Mouse (Mus musculus) spleen, postnatal 10 days (tissue): Measurements from ENCODE around the gene Cd82.

Source experiments
- DNase-seq, 2 experiments: peaks; one replicate each; pipeline ENCODE4 v3.0.0; 2021 to 2022; ENCODE audit warnings: low spot score in 2 of 2

Gene Cd82

GRCm38 (mm10) chr2:93415281-93415680 is 47.7 kb downstream of the Cd82 start:
- DNase-seq, result peak; percentile 71 to 80

DNA sequence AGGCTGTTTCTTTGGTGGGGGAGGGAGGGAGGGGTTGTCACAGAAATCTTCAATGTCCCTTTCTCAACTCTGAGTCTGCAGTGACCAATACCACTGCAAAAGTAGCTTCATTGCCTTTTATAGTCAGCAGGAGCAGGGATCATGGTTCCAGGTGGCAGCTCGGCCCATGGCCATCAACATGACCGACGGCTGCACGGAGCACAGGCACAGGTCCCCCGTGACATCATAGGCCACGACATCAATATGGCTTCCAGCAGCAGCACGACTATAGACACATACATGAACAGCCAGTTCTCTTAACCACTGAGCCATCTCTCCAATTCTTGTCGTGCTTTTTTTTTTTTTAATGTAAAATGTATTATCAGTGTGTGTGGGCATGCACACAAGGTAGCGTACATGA is 48.8 kb downstream of the Cd82 start:
- DNase-seq, result peak; percentile 5 to 24

- peak; percentile 75 to 85 for DNase-seq
Measured at GRCm38 (mm10) chr2:93413367-93414014, 49.4 kb downstream of the Cd82 start.

DNA sequence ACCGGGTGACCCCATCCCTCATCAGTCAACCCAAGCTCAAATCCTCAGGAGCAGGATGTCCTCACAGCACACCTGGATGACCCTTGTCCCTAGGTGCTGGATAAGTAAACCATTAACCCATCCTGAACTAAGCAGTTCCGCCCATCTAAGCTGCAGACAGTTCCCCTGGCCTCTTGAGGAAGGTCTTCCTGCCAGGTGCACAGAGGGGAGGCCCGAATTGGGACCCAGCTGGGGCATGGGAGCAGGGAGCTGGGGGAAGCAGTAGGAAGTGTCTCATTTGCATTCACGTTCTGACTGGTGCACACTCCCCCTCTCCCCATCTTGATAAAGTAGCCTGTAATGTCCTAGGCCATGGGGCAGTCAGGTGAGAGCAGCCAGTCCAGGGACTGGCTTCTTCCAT is 50.8 kb downstream of the Cd82 start:
- DNase-seq, result no peak

DNA sequence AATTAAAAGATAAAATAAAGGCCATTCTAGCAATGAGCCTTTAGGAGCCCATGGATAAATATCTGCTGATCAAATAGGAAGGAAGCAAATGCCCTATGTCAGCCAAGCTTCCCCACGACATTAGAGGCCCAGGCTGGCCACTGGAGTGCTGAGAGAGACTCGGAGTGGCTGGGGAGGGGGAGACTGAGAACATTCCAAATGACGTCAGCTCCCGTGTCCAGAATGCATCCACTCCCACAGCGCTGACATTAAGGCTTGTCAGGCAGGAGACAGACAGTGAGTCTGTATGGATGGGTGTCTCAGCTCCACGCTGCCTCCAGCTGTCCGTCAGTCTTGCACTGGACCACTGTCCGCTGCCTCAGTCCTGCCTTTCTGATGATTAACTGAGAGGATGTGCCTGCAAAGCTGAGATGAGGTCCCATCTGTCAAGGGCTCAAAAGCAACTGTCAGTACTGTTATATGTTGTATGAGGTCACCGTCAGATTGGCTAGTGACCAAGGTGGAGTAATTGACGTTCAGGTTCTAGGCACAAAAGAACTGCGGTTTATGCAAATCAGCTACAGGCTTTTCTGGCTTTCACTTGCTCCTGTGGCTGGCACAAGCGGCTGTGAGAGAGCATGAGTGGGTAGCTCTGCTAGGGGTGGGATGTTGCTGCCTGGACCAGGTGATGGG is 51.9 kb downstream of the Cd82 start:
- no peak for DNase-seq

GRCm38 (mm10) chr2:93405017-93405425 is 57.9 kb downstream of the Cd82 start:
- no peak for DNase-seq

DNA sequence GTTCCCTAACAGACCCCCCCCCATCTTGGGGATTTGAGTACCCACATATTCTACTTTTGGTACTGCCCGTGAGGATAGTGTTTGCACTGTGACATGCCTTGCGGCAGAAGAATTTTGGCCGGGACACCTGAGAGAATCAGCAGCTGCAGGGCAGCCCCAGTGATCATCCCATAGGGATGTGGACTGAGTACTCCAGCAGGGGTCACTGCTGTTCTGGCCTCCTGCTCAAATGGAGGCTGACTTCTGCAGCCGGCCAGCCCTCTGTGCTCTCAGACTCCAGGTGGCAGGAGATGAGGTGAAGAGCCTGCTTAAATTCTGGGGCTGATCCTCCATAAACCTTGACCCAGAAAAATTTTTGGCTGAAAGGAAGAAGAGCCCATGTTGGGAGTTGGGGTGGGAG is 58.8 kb downstream of the Cd82 start:
- no peak for DNase-seq

GRCm38 (mm10) chr2:93403267-93403666 is 59.7 kb downstream of the Cd82 start:
- DNase-seq, result no peak

DNA sequence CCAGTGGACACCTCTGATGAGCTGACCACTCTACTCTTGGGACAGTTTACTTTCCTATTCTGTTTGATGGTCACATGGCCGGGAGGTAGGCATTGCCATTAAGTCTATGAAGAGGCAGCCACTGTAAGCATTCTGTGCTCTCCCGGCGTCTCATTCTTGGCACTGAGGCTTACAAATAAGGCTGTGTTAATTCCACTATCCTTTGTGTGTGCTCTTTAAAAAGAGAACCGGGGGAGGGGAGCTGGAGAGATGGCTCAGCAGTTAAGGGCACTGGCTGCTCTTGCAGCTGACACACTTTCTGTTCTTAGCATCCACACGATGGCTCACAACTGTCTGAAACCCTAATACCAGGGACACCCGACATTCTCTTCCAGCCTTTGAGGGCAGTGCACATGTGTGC is 71.7 kb downstream of the Cd82 start:
- DNase-seq, result no peak

DNA sequence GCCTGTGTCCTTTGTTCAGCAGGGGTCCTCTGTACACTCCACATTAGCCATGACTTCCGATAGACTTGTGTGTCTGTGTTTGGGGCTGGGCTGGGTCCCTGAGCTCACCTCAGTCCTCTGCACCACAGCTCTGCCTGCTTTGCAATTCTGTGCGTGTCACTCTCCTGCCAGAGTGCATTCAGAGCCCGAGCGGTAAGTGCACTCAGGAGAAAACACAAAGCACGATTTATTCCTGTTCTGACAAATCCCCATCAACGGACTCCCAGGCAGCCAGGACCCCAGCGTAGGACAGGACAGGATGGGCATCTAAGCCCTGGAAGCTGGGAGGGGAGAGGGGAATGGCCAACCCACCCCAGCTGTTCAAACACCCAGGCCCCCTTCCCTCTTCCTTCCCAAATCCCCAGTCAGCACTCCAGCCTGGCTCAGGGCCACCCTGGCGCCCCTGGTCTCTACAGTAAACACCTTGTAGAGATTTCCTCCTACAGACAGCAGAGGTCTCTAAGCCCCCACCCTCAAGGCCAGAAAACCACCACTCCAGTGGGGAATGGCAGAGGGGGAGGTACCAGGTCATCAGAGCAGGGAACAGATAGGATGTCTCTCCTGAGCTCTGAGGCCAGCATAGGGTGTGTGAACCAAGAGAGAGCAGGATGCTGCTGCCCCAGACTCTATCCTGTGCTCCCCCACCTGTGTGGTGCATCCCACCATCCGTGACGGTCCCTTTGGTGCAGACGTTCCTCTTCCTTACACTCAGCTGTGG is 72.6 kb downstream of the Cd82 start:
- DNase-seq, result no peak

DNA sequence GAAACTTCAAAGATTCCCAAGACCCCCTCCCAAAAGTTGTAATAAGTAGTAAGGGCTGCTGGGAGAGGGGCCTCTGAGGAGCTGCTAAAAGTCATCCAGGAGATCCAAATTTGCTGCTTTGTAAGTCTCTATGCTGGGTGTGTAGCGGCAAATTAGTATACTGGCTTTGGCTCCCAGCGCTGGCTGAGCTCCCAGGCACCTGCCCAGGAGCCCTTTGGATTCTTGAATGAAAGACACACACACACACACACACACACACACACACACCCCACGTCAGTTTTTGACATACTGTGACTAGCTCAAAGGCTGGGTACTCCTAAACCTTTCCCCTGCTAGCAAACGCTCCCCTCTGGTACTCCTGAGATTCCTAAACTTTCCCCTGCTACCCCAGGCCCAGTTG is 76.0 kb downstream of the Cd82 start:
- DNase-seq, result no peak

- DNase-seq, result no peak
Measured at GRCm38 (mm10) chr2:93383831-93384230, 79.1 kb downstream of the Cd82 start.

DNA sequence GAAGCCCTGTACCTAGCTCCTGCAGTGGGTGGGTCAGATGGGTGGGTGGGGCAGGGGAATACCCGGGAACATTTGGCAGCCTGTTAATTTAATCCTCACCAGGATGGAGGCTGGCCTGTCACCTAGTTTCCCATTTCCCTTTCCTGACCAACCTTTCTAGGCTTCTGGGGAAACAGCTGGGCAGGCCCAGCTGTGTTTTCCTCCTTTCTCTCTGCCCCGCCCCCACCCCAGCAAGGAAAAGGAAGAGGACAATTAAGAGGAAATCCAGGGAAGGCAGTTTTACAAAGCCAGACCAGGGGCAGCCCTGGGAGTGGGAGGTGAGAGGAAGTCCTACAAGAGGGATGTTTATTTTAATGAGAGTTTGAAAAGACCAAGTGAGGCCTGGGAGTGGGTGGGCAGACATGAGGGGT is 82.3 kb downstream of the Cd82 start:
- no peak for DNase-seq

DNA sequence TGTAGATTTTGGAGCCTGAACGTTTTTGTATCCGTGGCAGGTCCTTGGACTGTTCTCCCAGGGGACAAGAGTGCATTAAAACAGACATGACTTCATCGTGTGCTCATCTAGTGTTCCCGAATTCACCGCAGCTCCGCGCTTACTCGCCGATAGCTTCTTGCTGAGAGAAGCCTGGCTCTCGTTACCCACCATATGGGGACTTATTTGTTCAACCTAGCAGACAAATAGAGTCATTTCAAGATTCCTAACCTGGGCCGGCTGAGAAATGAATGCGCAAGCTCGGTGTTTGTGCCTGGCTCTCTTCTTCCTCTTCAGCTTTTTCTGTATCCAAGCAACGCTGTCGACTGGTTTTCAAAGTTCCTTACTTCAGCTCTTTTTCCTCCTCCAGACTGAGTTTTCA is 85.1 kb downstream of the Cd82 start:
- DNase-seq, result no peak

DNA sequence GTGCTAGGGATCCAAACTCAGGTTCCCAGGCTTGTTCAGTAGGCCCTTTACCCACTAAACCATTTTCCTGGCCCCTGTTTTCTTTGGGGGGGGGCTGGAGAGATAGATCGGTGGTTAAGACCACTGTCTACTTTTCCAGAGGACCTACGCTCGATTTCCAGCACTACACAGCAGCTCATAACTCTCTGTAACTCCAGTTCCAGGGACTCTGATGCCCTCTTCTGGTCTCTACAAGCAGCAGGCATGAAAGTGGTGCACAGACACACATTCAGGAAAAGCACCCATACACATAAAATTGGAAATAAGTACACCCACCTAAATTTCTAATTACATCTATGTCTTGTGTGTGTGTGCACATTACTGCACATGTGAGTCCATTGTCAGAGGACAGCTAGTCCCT is 85.8 kb downstream of the Cd82 start:
- no peak for DNase-seq

DNA sequence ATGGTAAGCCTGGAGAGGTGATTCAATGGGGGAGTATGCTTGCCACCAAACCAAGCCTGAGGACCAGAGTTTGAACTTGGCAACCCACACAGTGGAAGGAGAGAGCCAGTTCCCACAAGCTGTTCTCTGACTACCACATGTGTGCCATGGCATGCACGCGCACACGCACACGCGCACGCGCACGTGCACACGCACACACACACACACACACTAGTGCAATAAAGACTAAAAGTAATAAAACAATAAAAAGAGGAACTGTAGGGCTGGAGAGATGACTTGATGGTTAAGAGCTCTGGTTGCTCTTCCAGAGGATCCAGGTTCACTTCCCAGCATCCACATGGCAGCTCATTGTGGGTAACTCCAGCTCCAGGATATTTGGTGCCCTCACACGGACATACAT is 90.1 kb downstream of the Cd82 start:
- DNase-seq, result no peak

DNA sequence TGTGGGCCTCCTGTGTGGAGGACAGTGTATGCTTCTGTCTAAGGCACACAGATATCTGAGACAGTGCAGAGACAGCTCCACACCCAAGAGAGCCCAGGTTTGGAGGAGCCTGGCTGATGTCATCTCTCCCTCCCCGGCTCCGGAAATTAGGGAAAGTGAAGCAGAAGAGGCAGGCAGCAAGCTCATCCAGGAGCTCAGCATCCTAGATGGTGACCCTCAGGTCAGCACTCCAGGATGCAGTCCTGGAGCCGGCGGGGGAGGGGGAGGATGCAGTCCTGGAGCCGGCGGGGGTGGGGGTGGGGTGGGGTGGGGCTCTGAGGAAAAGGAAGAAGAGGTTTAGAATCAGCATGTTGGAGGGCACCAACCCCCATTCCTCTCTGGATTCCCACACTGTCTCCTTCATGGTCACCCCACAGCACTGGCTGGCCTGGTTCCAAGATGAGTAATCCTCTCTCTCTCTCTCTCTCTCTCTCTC is 90.8 kb downstream of the Cd82 start:
- DNase-seq, result no peak
